Mouse (Mus musculus) heart, postnatal 0 days (tissue): ENCODE measurements at regions not wholly inside any gene's neighbourhood (a gene's known extent, or its start where the extent isn't known, plus 50 kb on each side); places are given as distances from the start of the nearest gene placed in this dataset.

Experiments
- ATAC-seq: fragments of 200-750 bp; cut with Nextera tagmentation; 2 replicates; pipeline ENCODE4 v1.8.0; 2017; ENCODE audit warnings: low read depth, moderate number of reproducible peaks, moderate library complexity; ENCODE audit not compliant: insufficient read depth
- DNase-seq: peaks from one replicate; pipeline ENCODE4 v3.0.0-alpha.2; 2016; ENCODE audit warnings: low spot score
- H3K27ac ChIP-seq: fragments of 300-500 bp; sonication (generic); 2 replicates; pipeline ENCODE4 v1.5.1; 2014; ENCODE audit warnings: low read depth, mild to moderate bottlenecking
- H3K27me3 ChIP-seq: fragments of 300-500 bp; sonication (generic); 2 replicates; pipeline ENCODE4 v1.6.1; 2014; ENCODE audit warnings: low read length, mixed read lengths; ENCODE audit not compliant: control insufficient read depth, insufficient read depth
- H3K36me3 ChIP-seq: fragments of 300-500 bp; sonication (generic); replicated peaks from 2 replicates; pipeline ENCODE4 v1.6.1; 2014; ENCODE audit warnings: low read length, mixed read lengths; ENCODE audit not compliant: control insufficient read depth, insufficient read depth
- H3K4me1 ChIP-seq: fragments of 300-500 bp; sonication (generic); 2 replicates; pipeline ENCODE4 v1.6.1; 2014; ENCODE audit warnings: antibody characterized with exemption; ENCODE audit not compliant: control insufficient read depth, insufficient read depth
- H3K4me2 ChIP-seq: fragments of 300-500 bp; sonication (generic); 2 replicates; pipeline ENCODE4 v1.6.1; 2014; ENCODE audit warnings: low read depth, mild to moderate bottlenecking, low read length, moderate library complexity
- H3K4me3 ChIP-seq: fragments of 300-500 bp; sonication (generic); 2 replicates; pipeline ENCODE4 v1.5.1; 2014; ENCODE audit warnings: low read depth, low read length
- H3K9ac ChIP-seq: fragments of 300-500 bp; sonication (generic); replicated peaks from 2 replicates; pipeline ENCODE4 v1.6.1; 2014; ENCODE audit warnings: low read depth, low read length, mixed read lengths
- H3K9me3 ChIP-seq: fragments of 300-500 bp; sonication (generic); replicated peaks from 2 replicates; pipeline ENCODE4 v1.6.1; 2016; ENCODE audit warnings: low read length; ENCODE audit not compliant: control insufficient read depth
- CTCF ChIP-seq: IDR thresholded peaks from 2 replicates; pipeline ENCODE4 v1.5.1; 2016; ENCODE audit warnings: antibody characterized with exemption, control low read depth, low read depth
- EP300 ChIP-seq: IDR thresholded peaks from 2 replicates; pipeline ENCODE4 v1.6.1; 2016; ENCODE audit warnings: antibody characterized with exemption, low read depth
- WGBS: fragments of 180-500 bp; shearing (Covaris S2); extraction: QIAGEN DNeasy Blood & Tissue Kit; methylation state at CpG from one replicate; pipeline ENCODE4 v1.1.7; 2014; 5-methylcytosine and 5-hydroxymethylcytosine counted together

DNA sequence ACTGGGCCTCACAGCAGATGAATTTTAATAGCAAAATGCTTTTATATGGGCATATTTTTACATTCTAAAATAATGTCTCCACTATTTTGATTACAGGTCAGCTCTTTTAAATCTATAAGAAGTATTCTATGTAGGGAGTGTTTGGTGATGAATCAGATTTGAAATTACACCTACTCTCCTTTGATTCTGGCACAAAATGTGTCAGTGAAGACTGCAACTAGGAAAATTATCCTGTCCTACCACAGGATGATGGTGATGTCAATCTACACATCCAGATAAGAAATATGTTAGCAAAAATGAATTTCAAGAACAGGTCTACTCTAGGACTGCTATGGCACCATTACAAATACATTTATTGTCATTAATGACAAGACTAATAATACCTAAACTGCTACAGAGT, 60.9 kb upstream of the Acyp2 start:
- Histone ChIP-seq H3K4me2 (no peak overlapping the region), H3K4me3 (no peak overlapping the region), H3K9ac (no peak overlapping the region), H3K27me3 (no peaks in the 10 kb centered on the region), H3K36me3 (no peaks in the 10 kb centered on the region), H3K9me3 (no peaks in the 10 kb centered on the region), H3K27ac (no peak overlapping the region), H3K4me1 (no peaks in the 10 kb centered on the region)
- ATAC-seq (no peak), DNase-seq (no peak)
- TF ChIP-seq EP300 (no peak), CTCF (no peak)

- Histone ChIP-seq H3K27me3 (no peaks in the 10 kb centered on the region), H3K4me3 (no peak overlapping the region), H3K4me2 (no peak overlapping the region), H3K36me3 (no peaks in the 10 kb centered on the region), H3K9me3 (no peaks in the 10 kb centered on the region), H3K4me1 (peaks cover 7% of the 10 kb centered on the region; the same call in 1 of the 2 replicates), H3K9ac (no peak overlapping the region), H3K27ac (peak overlapping the region; percentile 93)
- ATAC-seq (peak; percentile 94), DNase-seq (peak; percentile 92)
- no peak for TF ChIP-seq CTCF
- TF ChIP-seq EP300, result peak; percentile 65; the same call in 1 of the 2 replicates
- 33% methylated on average over 1 of the region's 1 CpGs for WGBS
These were observed 50.7 kb upstream of the Psme4 start for GRCm38 (mm10) chr11:30720803-30721202.
